Mouse (Mus musculus) stomach, postnatal 0 days (tissue): Measurements from ENCODE around the gene Kif1b.

ENCODE experiments used
- CTCF ChIP-seq: IDR thresholded peaks from 2 replicates; pipeline ENCODE4 v1.5.1; 2016; ENCODE audit warnings: antibody characterized with exemption, low read depth, mild to moderate bottlenecking, moderate library complexity
- EP300 ChIP-seq: optimal IDR thresholded peaks from 2 replicates; pipeline ENCODE3; 2016; ENCODE audit warnings: antibody characterized with exemption

GRCm38 (mm10) chr4:149273128-149273527 is 34.4 kb downstream of the Kif1b start:
- TF ChIP-seq CTCF, result peak; percentile 73
- TF ChIP-seq EP300, result no peak
